Mouse (Mus musculus) spleen, adult 2 months (tissue): ENCODE measurements around the gene Bloc1s6.

Experiments used
- CTCF ChIP-seq: fragments of 200-500 bp; IDR thresholded peaks from 2 replicates; pipeline ENCODE4 v1.5.1; 2011; ENCODE audit warnings: mild to moderate bottlenecking, inconsistent platforms; ENCODE audit not compliant: insufficient read depth, insufficient read length, insufficient replicate concordance; ENCODE audit errors: extremely low read depth
- POLR2A ChIP-seq: fragments of 200-500 bp; IDR thresholded peaks from 2 replicates; pipeline ENCODE4 v1.6.1; 2011; ENCODE audit warnings: low read depth, low read length, inconsistent platforms

- TF ChIP-seq POLR2A (no peak), CTCF (no peak)
These were observed 29.1 kb upstream of the Bloc1s6 start for GRCm38 (mm10) chr2:122709156-122709555.
